Mouse (Mus musculus) embryonic facial prominence, embryonic 11.5 days (tissue): ENCODE measurements around the gene Nfkbia. TPM values are rescaled to one million over a fixed set of nuclear protein-coding genes. Genes with fewer than 3 reads are reported as not detected.

Experiments
- ATAC-seq: fragments of 200-750 bp; cut with Nextera tagmentation; replicated peaks from 2 replicates; pipeline ENCODE4 v1.8.0; 2017; ENCODE audit warnings: low read depth; ENCODE audit not compliant: insufficient number of reproducible peaks, low FRiP score, low TSS enrichment
- DNase-seq: peaks from one replicate; pipeline ENCODE4 v3.0.0-alpha.2; 2015; ENCODE audit warnings: low spot score
- H3K27ac ChIP-seq: fragments of 300-500 bp; sonication (generic); replicated peaks from 2 replicates; pipeline ENCODE4 v1.5.1; 2014; ENCODE audit warnings: mild to moderate bottlenecking, low read depth, low read length, control low read depth
- H3K27me3 ChIP-seq: fragments of 300-500 bp; sonication (generic); 2 replicates; pipeline ENCODE4 v1.6.1; 2014; ENCODE audit warnings: mild to moderate bottlenecking, low read length, moderate library complexity, mixed read lengths; ENCODE audit not compliant: control insufficient read depth, insufficient read depth
- H3K36me3 ChIP-seq: fragments of 300-500 bp; sonication (generic); replicated peaks from 2 replicates; pipeline ENCODE4 v1.6.1; 2014; ENCODE audit warnings: low read depth, mild to moderate bottlenecking, low read length, moderate library complexity, mixed read lengths; ENCODE audit not compliant: control insufficient read depth, insufficient read depth
- H3K4me1 ChIP-seq: fragments of 300-500 bp; sonication (generic); 2 replicates; pipeline ENCODE4 v1.6.1; 2014; ENCODE audit warnings: low read length, mixed read lengths; ENCODE audit not compliant: control insufficient read depth, insufficient read depth
- H3K4me2 ChIP-seq: fragments of 300-500 bp; sonication (generic); 2 replicates; pipeline ENCODE4 v1.6.1; 2014; ENCODE audit warnings: low read depth, mild to moderate bottlenecking, control low read depth, low read length, moderate library complexity
- H3K4me3 ChIP-seq: fragments of 300-500 bp; sonication (generic); 2 replicates; pipeline ENCODE4 v1.5.1; 2014; ENCODE audit warnings: low read depth, low read length, control low read depth
- H3K9ac ChIP-seq: fragments of 300-500 bp; sonication (generic); replicated peaks from 2 replicates; pipeline ENCODE4 v1.6.1; 2014; ENCODE audit warnings: mild to moderate bottlenecking, control low read depth, low read length
- H3K9me3 ChIP-seq: fragments of 300-500 bp; sonication (generic); replicated peaks from 2 replicates; pipeline ENCODE4 v1.6.1; 2016; ENCODE audit warnings: mild to moderate bottlenecking, low read length, inconsistent platforms, mixed read lengths; ENCODE audit not compliant: control insufficient read depth
- WGBS: fragments of 180-500 bp; shearing (Covaris S2); extraction: QIAGEN DNeasy Blood & Tissue Kit; methylation state at CpG from one replicate; pipeline ENCODE4 v1.1.7; 2014; 5-methylcytosine and 5-hydroxymethylcytosine counted together
- polyA plus RNA-seq: library from polyadenylated mRNA; unstranded; fragments of >200 nt; fragmentation: Nextera tagmentation; extraction: Ambion mirVana; gene quantifications from 2 replicates; pipeline ENCODE4 v1.2.1, GENCODE M21; 2014

Gene Nfkbia
- polyA plus RNA-seq, 1 experiment from 2014 or later, result 60.7 TPM

GRCm38 (mm10) chr12:55480471-55481153 lies 11.8 kb downstream of the Nfkbia start:
- Histone ChIP-seq H3K4me3 (no peak overlapping the region), H3K9ac (no peak overlapping the region), H3K4me2 (no peak overlapping the region), H3K27ac (no peak overlapping the region), H3K4me1 (no peaks in the 10 kb centered on the region), H3K36me3 (no peaks in the 10 kb centered on the region), H3K27me3 (no peaks in the 10 kb centered on the region), H3K9me3 (no peaks in the 10 kb centered on the region)
- WGBS, result 88% methylated on average over 2 of the region's 2 CpGs
- no peak for ATAC-seq
- DNase-seq, result no peak

DNA sequence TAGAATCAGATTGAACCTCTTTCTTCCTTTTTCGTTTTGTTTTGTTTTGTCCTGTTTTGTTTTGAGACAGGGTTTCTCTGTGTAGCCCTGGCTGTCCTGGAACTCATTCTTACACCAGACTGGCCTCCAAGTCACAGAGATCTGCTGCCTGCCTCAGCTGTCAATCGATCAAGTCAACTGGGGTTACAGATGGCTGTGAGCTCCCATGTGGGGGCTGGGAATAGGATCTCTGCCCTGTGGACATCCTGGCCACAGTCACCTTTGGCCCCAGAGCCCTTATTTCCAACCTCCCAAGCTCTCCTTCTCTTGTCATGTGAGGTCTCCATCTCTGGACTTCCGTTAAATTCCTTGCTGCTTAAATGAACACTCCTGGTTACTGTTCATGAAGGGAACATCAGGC lies 13.5 kb downstream of the Nfkbia start:
- Histone ChIP-seq H3K4me3 (no peak overlapping the region), H3K4me2 (no peak overlapping the region), H3K9ac (no peak overlapping the region), H3K9me3 (no peaks in the 10 kb centered on the region), H3K4me1 (no peaks in the 10 kb centered on the region), H3K27me3 (no peaks in the 10 kb centered on the region), H3K36me3 (no peaks in the 10 kb centered on the region), H3K27ac (no peak overlapping the region)
- WGBS, result 31% methylated on average over 3 of the region's 3 CpGs
- DNase-seq, result no peak
- no peak for ATAC-seq

DNA sequence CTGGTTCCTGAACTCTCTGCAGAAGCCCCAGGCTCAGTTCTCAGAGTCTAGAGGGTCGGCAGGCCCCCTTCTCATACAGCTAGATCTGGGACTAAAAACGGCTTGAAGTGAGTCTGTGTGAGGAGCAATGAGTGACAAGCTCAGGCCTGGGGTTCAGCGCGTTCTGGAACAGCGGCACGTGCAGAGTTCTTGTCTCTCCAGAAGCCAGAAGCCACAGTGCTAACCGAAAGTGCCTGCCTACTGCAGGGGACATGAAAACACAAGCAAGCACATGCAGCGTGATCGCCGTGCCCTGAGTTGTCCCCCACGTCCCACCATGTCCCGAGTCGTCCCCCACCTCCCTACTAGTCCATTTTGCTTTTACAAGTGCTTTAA lies 18.3 kb downstream of the Nfkbia start:
- no peaks in the 10 kb centered on the region for H3K9me3 ChIP-seq
- WGBS, result 79% methylated on average over 13 of the region's 13 CpGs
- H3K27me3 ChIP-seq, result no peaks in the 10 kb centered on the region
- H3K4me2 ChIP-seq, result no peak overlapping the region
- H3K4me3 ChIP-seq, result no peak overlapping the region
- no peak overlapping the region for H3K9ac ChIP-seq
- ATAC-seq (no peak), DNase-seq (no peak)
- no peaks in the 10 kb centered on the region; the same call in 1 of the 2 replicates for H3K4me1 ChIP-seq
- no peak overlapping the region for H3K27ac ChIP-seq
- no peaks in the 10 kb centered on the region for H3K36me3 ChIP-seq

DNA sequence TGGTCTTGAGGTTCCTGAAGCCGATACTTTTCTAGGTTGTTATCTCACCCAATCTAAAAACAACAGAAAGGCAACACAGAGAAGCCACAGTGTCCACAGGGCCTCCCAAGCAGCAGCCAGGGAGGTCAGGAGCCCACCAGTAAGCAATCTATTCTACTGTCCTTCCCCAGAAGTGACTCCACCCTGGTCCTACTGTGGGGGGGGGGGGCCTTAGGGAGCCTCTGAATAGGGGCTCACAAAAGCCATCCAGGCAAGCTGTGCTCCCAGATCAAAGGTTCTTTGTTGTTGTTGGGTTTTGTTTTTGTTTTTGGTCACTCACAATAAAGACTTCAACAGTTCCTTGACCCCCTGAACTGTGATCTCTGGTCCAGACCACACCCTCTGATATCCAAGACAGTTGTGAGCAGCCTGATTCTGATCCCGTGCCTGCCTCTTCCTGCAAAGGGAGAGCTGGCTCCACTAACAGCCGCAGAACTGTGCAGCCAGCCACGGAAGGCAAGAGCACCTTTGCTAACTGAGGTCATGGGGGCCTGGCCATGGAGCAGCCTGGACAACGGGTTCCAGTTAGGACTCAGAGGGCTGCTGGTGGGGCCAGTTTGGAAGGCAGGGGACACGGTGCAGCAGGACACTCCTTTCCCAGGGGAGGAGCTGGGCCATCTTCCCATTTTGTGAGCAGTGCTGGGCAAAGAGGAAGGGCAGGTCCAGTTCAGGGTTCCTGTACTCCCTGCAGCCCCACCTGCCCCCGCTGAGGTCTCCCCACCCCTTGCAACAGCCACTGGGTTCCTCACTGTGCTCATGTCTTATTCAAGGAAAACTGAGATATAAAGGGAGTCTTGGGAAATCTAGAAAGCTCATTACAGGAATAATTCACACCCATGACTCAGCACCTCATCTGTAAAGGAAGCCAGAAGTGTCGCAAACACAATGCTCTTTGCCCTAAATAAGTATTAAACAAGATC lies 18.9 kb downstream of the Nfkbia start:
- Histone ChIP-seq H3K4me2 (no peak overlapping the region), H3K9me3 (no peaks in the 10 kb centered on the region), H3K27ac (no peak overlapping the region), H3K4me1 (no peaks in the 10 kb centered on the region; the same call in 1 of the 2 replicates), H3K27me3 (no peaks in the 10 kb centered on the region), H3K9ac (no peak overlapping the region; the same call in 1 of the 2 replicates), H3K36me3 (no peaks in the 10 kb centered on the region), H3K4me3 (no peak overlapping the region)
- no peak for ATAC-seq
- WGBS, result 26% methylated on average over 8 of the region's 8 CpGs
- DNase-seq, result no peak

GRCm38 (mm10) chr12:55471344-55471743 lies 21.1 kb downstream of the Nfkbia start:
- DNase-seq (no peak), ATAC-seq (no peak)
- Histone ChIP-seq H3K4me3 (no peak overlapping the region), H3K27me3 (no peaks in the 10 kb centered on the region), H3K4me2 (no peak overlapping the region), H3K4me1 (no peaks in the 10 kb centered on the region; the same call in none of the 2 replicates), H3K9me3 (no peaks in the 10 kb centered on the region), H3K9ac (no peak overlapping the region), H3K27ac (no peak overlapping the region), H3K36me3 (no peaks in the 10 kb centered on the region)
- WGBS, result 82% methylated on average over 9 of the region's 9 CpGs

DNA sequence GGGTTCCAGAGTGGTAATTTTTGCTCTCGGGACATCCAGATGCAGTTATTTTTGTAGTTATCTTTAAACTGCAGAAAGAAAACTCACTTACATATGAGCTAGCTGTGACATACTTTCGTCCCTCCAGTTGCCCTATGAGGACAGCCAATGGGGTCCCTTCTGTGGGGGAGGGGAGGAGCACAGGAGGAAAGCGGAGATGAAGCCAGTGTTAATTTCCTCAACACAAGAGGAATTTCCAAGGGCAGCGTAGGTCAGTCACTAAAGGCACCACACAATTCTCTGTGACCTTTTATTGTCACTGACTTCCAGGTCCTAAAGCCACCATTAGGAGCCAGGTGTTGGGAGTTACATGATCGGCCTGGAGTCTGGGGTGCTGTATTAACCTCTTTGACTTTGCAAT lies 22.0 kb downstream of the Nfkbia start:
- no peaks in the 10 kb centered on the region for H3K9me3 ChIP-seq
- peak; percentile 46 for DNase-seq
- H3K36me3 ChIP-seq, result no peaks in the 10 kb centered on the region
- no peak overlapping the region for H3K27ac ChIP-seq
- H3K4me3 ChIP-seq, result no peak overlapping the region
- H3K4me2 ChIP-seq, result no peak overlapping the region
- no peaks in the 10 kb centered on the region for H3K27me3 ChIP-seq
- 24% methylated on average over 5 of the region's 5 CpGs for WGBS
- H3K9ac ChIP-seq, result no peak overlapping the region
- H3K4me1 ChIP-seq, result no peaks in the 10 kb centered on the region; the same call in none of the 2 replicates
- no peak for ATAC-seq

GRCm38 (mm10) chr12:55467331-55468180 lies 24.9 kb downstream of the Nfkbia start:
- ATAC-seq, result no peak
- no peak overlapping the region for H3K27ac ChIP-seq
- no peak overlapping the region for H3K9ac ChIP-seq
- DNase-seq, result no peak
- H3K4me1 ChIP-seq, result no peaks in the 10 kb centered on the region; the same call in none of the 2 replicates
- no peak overlapping the region for H3K4me3 ChIP-seq
- H3K4me2 ChIP-seq, result no peak overlapping the region
- H3K27me3 ChIP-seq, result no peaks in the 10 kb centered on the region
- no peaks in the 10 kb centered on the region for H3K36me3 ChIP-seq
- WGBS, result 53% methylated on average over 10 of the region's 10 CpGs
- H3K9me3 ChIP-seq, result no peaks in the 10 kb centered on the region
